Mouse (Mus musculus) thymus, postnatal 14 days (tissue): ENCODE data around the gene Maob.

ENCODE experiments used
- DNase-seq: peaks from one replicate; pipeline ENCODE4 v3.0.0; 2021

The Maob gene

GRCm38 (mm10) chrX:16817261-16817769 is at the start of gene Maob:
TSS of gene Maob (minus strand) at chrX:16817366.
- DNase-seq, result no peak

GRCm38 (mm10) chrX:16860244-16860643 is 43.1 kb upstream of the Maob start:
- DNase-seq, result no peak

- no peak for DNase-seq
Observed at GRCm38 (mm10) chrX:16846034-16846433, 28.9 kb upstream of the Maob start.

GRCm38 (mm10) chrX:16841443-16841842 is 24.3 kb upstream of the Maob start:
- DNase-seq, result no peak

GRCm38 (mm10) chrX:16837293-16837692 is 20.1 kb upstream of the Maob start:
- DNase-seq, result no peak

GRCm38 (mm10) chrX:16836488-16837082 is 19.4 kb upstream of the Maob start:
- no peak for DNase-seq

GRCm38 (mm10) chrX:16826028-16826427 is 8.9 kb upstream of the Maob start:
- DNase-seq, result no peak

GRCm38 (mm10) chrX:16815965-16816364 is 1.2 kb downstream of the Maob start:
- no peak for DNase-seq

GRCm38 (mm10) chrX:16812080-16812479 is 5.1 kb downstream of the Maob start:
- no peak for DNase-seq

- no peak for DNase-seq
Observed at GRCm38 (mm10) chrX:16767453-16767852, 49.7 kb downstream of the Maob start.

- no peak for DNase-seq
Observed at GRCm38 (mm10) chrX:16766156-16766555, 51.0 kb downstream of the Maob start.

GRCm38 (mm10) chrX:16761430-16761829 is 55.7 kb downstream of the Maob start:
- no peak for DNase-seq

- DNase-seq, result no peak
Observed at GRCm38 (mm10) chrX:16754761-16755160, 62.4 kb downstream of the Maob start.

GRCm38 (mm10) chrX:16748932-16749331 is 68.2 kb downstream of the Maob start:
- no peak for DNase-seq

GRCm38 (mm10) chrX:16714033-16714432 is 103.1 kb downstream of the Maob start:
- DNase-seq, result no peak

GRCm38 (mm10) chrX:16706094-16706493 is 111.1 kb downstream of the Maob start:
- no peak for DNase-seq
